Mouse (Mus musculus) layer of hippocampus, adult 18-20 months (tissue): Measurements from ENCODE around the gene Fpr-rs6. TPM values are rescaled to one million over a fixed set of nuclear protein-coding genes. Genes with fewer than 3 reads are reported as not detected.

Experiments
- DNase-seq, 2 experiments: peaks; one replicate each; pipeline ENCODE4 v3.0.0; 2022; ENCODE audit warnings: low spot score in 2 of 2
- long read RNA-seq: library from polyadenylated mRNA; stranded (forward); transcript quantifications from one replicate; pipeline ENCODE4 v2.0.0, GENCODE M21; 2021
- total RNA-seq, 2 experiments: library from RNA; stranded (reverse); gene quantifications; 2 replicates each; pipeline ENCODE4 v1.2.3; 2021

Gene Fpr-rs6
- total RNA-seq, result not detected
- long read RNA-seq, result 0 reads

DNA sequence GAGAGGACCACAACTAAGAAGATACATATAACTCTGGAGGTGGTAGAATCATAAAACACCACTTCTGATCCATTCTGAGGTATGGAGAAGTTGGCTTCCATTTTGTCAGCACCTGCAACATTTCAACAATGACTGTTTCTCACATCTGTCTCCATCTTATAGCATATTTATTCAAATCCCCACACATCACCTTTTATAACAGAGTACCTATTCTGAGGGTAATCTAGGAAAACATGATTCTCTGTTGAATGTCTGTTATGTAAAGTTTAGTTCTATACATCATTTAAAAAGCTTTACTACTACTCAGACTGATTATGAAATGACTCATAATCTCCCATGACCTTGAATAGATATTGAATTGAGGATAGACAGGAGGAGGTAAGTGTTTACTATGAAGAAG lies at the start of gene Fpr-rs6:
TSS of gene Fpr-rs6 (minus strand) at position 101 of the 400 bp plus-strand sequence.
- DNase-seq, result no peak

Other genes with a start within 250 kb of the Fpr-rs6 start
- not detected for gene Vmn2r104, start 134.8 kb downstream of the Fpr-rs6 start, total RNA-seq
- not detected for gene Fpr-rs7, start 68.9 kb downstream of the Fpr-rs6 start, total RNA-seq
- gene Vmn2r105, start 52.0 kb upstream of the Fpr-rs6 start, total RNA-seq, result not detected
- not detected for gene Vmn2r106, start 102.5 kb upstream of the Fpr-rs6 start, total RNA-seq
- gene Vmn2r107, start 162.1 kb upstream of the Fpr-rs6 start, total RNA-seq, result not detected
- gene Vmn1r224, start 231.0 kb upstream of the Fpr-rs6 start, total RNA-seq, result not detected